Mouse (Mus musculus): ENCODE data around the gene Ecd.
A peak's percentile ranks its signal among the peaks of the same experiment; 100 is the strongest.
"Not testable (repeated sequence)": the region's sequence is repeated elsewhere in the genome, so short reads cannot be mapped to it uniquely, and the experiment has no call there.

The Ecd gene

GRCm38 (mm10) chr14:20319420-20319819, 28.5 kb downstream of the Ecd start:
- DNase-seq, result peak; percentile 44

- DNase-seq, result no peak
Measured at GRCm38 (mm10) chr14:20315137-20315536, 32.8 kb downstream of the Ecd start.

GRCm38 (mm10) chr14:20305085-20305484, 42.8 kb downstream of the Ecd start:
- not testable (repeated sequence) for DNase-seq

GRCm38 (mm10) chr14:20298131-20298530, 49.8 kb downstream of the Ecd start:
- no peak for DNase-seq

- DNase-seq, result no peak
Measured at GRCm38 (mm10) chr14:20297616-20298015, 50.3 kb downstream of the Ecd start.

- DNase-seq, result no peak
Measured at GRCm38 (mm10) chr14:20294947-20295346, 53.0 kb downstream of the Ecd start.

- DNase-seq, result peak; percentile 80
Measured at GRCm38 (mm10) chr14:20294117-20294892, 53.6 kb downstream of the Ecd start, which contains the start of gene Nudt13. TSS of gene Nudt13 (plus strand) at chr14:20294697.

- no peak for DNase-seq
Measured at GRCm38 (mm10) chr14:20291391-20291790, 56.5 kb downstream of the Ecd start.

All from liver (tissue).